In genomic region chr1:78425309-78425708, GRCm38 (mm10) we compare ENCODE assay signal across 14 mouse cellular contexts.
DNase-seq lines count a peak whose midpoint lies in the region; ATAC-seq and TF ChIP-seq lines count a peak whose summit lies in the region.
"Had no signal": no experiment of that assay in that cellular context is flagged by ENCODE, and none has a peak within 500 bp of the region (broad histone marks: within the 10 kb centered on the region; RNA-seq: fewer than 3 reads in every experiment).

No protein-coding gene starts in this region.

- H3K36me3 ChIP-seq in heart, embryonic 15.5 days: no peaks in the 10 kb centered on the region
- no peaks in the 10 kb centered on the region for H3K36me3 ChIP-seq in kidney, postnatal 0 days (ENCODE audit: insufficient read depth, low read length)
- H3K36me3 ChIP-seq in midbrain, postnatal 0 days (ENCODE audit: insufficient read depth, low read length): peaks cover 14% of the 10 kb centered on the region; the same call in 1 of the 2 replicates
- peaks cover 15% of the 10 kb centered on the region; the same call in 1 of the 2 replicates for H3K36me3 ChIP-seq in midbrain, embryonic 10.5 days
- no peaks in the 10 kb centered on the region for H3K36me3 ChIP-seq in splenic B cell, adult 2 months (ENCODE audit: control insufficient read depth, insufficient read depth, low read length, poor library complexity, severe bottlenecking)

- intact Hi-C loops in heart, postnatal 14 days (cut with DNase I): no loop called here

- no peak for TF ChIP-seq CTCF in kidney, postnatal 0 days (IDR thresholded peaks at IDR 0.05; ENCODE audit: low read depth)
- no peak for TF ChIP-seq CTCF in midbrain, postnatal 0 days (IDR thresholded peaks at IDR 0.05)

- H3K27me3 ChIP-seq in heart, embryonic 15.5 days: no peaks in the 10 kb centered on the region
- H3K27me3 ChIP-seq in kidney, postnatal 0 days (ENCODE audit: insufficient read depth, low read length): no peaks in the 10 kb centered on the region
- H3K27me3 ChIP-seq in midbrain, postnatal 0 days (ENCODE audit: insufficient read depth, low read length): no peaks in the 10 kb centered on the region
- H3K27me3 ChIP-seq in midbrain, embryonic 10.5 days (ENCODE audit: low read depth, poor library complexity, severe bottlenecking): no peaks in the 10 kb centered on the region; the same call in 1 of the 2 replicates
- H3K27me3 ChIP-seq in splenic B cell, adult 2 months (ENCODE audit: control insufficient read depth, insufficient read depth, low read length, poor library complexity, severe bottlenecking): no peaks in the 10 kb centered on the region
- H3K27me3 ChIP-seq: liver, embryonic 13.5 days had no signal

- H3K9ac ChIP-seq in heart, embryonic 15.5 days: no peak overlapping the region
- H3K9ac ChIP-seq in kidney, postnatal 0 days (ENCODE audit: low read depth, low read length): no peak overlapping the region
- no peak overlapping the region for H3K9ac ChIP-seq in midbrain, postnatal 0 days (replicated peaks; ENCODE audit: low read length, poor library complexity, severe bottlenecking)
- H3K9ac ChIP-seq: liver, embryonic 13.5 days had no signal

- peaks cover 42% of the 10 kb centered on the region for H3K4me1 ChIP-seq in heart, embryonic 15.5 days (replicated peaks)
- H3K4me1 ChIP-seq in kidney, postnatal 0 days (replicated peaks; ENCODE audit: insufficient read depth, low read length): 0 out of 2 replicates have a peak, but pooled peaks cover 4% of the 10 kb centered on the region
- no peaks in the 10 kb centered on the region for H3K4me1 ChIP-seq in midbrain, postnatal 0 days (ENCODE audit: insufficient read depth, low read length)
- H3K4me1 ChIP-seq in midbrain, embryonic 10.5 days: peaks cover 65% of the 10 kb centered on the region
- H3K4me1 ChIP-seq: liver, embryonic 13.5 days had no signal

- 87% methylated on average over 7 of the region's 7 CpGs for WGBS in heart, embryonic 15.5 days
- 88% methylated on average over 7 of the region's 7 CpGs for WGBS in kidney, postnatal 0 days
- WGBS in midbrain, postnatal 0 days: 77% methylated on average over 7 of the region's 7 CpGs
- WGBS in midbrain, embryonic 10.5 days: 87% methylated on average over 7 of the region's 7 CpGs

- no peak overlapping the region for H3K4me2 ChIP-seq in heart, embryonic 15.5 days
- H3K4me2 ChIP-seq in kidney, postnatal 0 days (ENCODE audit: low read length): no peak overlapping the region
- no peak overlapping the region for H3K4me2 ChIP-seq in midbrain, postnatal 0 days (ENCODE audit: low read depth, low read length, poor library complexity, severe bottlenecking)
- H3K4me2 ChIP-seq: liver, embryonic 13.5 days had no signal

- H3K27ac ChIP-seq in heart, embryonic 15.5 days: peak overlapping the region; percentile 79
- peak overlapping the region; percentile 47; the same call in 1 of the 2 replicates for H3K27ac ChIP-seq in kidney, postnatal 0 days
- peak overlapping the region; percentile 27; the same call in 1 of the 2 replicates for H3K27ac ChIP-seq in midbrain, postnatal 0 days (ENCODE audit: low read depth, low read length)
- H3K27ac ChIP-seq in midbrain, embryonic 10.5 days (replicated peaks): no peak overlapping the region
- H3K27ac ChIP-seq: forebrain, embryonic 10.5 days; liver, embryonic 13.5 days had no signal

- DNase-seq in heart, postnatal 14 days: no peak
- DNase-seq in kidney, postnatal 0 days (ENCODE audit: low spot score): no peak
- no peak for DNase-seq in kidney, adult 11 months
- DNase-seq in midbrain, postnatal 0 days (ENCODE audit: low spot score): no peak
- no peak for DNase-seq in midbrain, embryonic 10.5 days (ENCODE audit: low spot score)
- peak; percentile 11 for DNase-seq in splenic B cell, adult 2 months (ENCODE audit: low read depth, low spot score)
- DNase-seq: adrenal gland, postnatal 25 days; cerebellum, postnatal 14 days; gastrocnemius, postnatal 36 days; liver, embryonic 13.5 days had no signal

- no peak overlapping the region for H3K4me3 ChIP-seq in heart, embryonic 15.5 days
- no peak overlapping the region for H3K4me3 ChIP-seq in kidney, postnatal 0 days (replicated peaks; ENCODE audit: low read depth, low read length)
- H3K4me3 ChIP-seq in midbrain, postnatal 0 days (ENCODE audit: low read depth, low read length): no peak overlapping the region
- no peak overlapping the region for H3K4me3 ChIP-seq in midbrain, embryonic 10.5 days
- H3K4me3 ChIP-seq: forebrain, embryonic 10.5 days; liver, embryonic 13.5 days; myocyte had no signal

- no peak for ATAC-seq in heart, embryonic 15.5 days (replicated peaks; ENCODE audit: insufficient number of reproducible peaks, insufficient read depth, low FRiP score, low read depth)
- ATAC-seq in kidney, postnatal 0 days (replicated peaks; ENCODE audit: low FRiP score, low read depth): no peak
- ATAC-seq in midbrain, postnatal 0 days (ENCODE audit: low FRiP score): no peak
- ATAC-seq: inflammation-experienced regulatory T-cells, adult 6 months had no signal

- H3K9me3 ChIP-seq in heart, embryonic 15.5 days (replicated peaks): no peaks in the 10 kb centered on the region
- no peaks in the 10 kb centered on the region for H3K9me3 ChIP-seq in kidney, postnatal 0 days (replicated peaks; ENCODE audit: low read length)
- no peaks in the 10 kb centered on the region for H3K9me3 ChIP-seq in midbrain, postnatal 0 days (ENCODE audit: low read length)
- no peaks in the 10 kb centered on the region for H3K9me3 ChIP-seq in midbrain, embryonic 10.5 days (replicated peaks)
- H3K9me3 ChIP-seq: forebrain, embryonic 10.5 days; liver, embryonic 13.5 days had no signal
